Mouse (Mus musculus): Measurements from ENCODE around the gene D10Wsu102e. TPM values are rescaled to one million over a fixed set of nuclear protein-coding genes. Genes with fewer than 3 reads are reported as not detected.
"Not testable (repeated sequence)": the region's sequence is repeated elsewhere in the genome, so short reads cannot be mapped to it uniquely, and the experiment has no call there.

The D10Wsu102e gene
- total RNA-seq, 2 experiments from 2014 or later = 0.70 to 0.84 TPM

- TF ChIP-seq CTCF (IDR thresholded peaks at IDR 0.05) = no peak
- H3K27ac ChIP-seq = no peak overlapping the region
- H3K4me3 ChIP-seq = no peak overlapping the region
- intact Hi-C loops (cut with DNase I) = no loop called here
- DNase-seq = no peak
Measured at GRCm38 (mm10) chr10:83332581-83332980, 27.4 kb upstream of the D10Wsu102e start.

GRCm38 (mm10) chr10:83336336-83336735, 23.7 kb upstream of the D10Wsu102e start:
- intact Hi-C loops (cut with DNase I) = no loop called here
- H3K27ac ChIP-seq = no peak overlapping the region
- DNase-seq = no peak
- H3K4me3 ChIP-seq = no peak overlapping the region
- no peak for TF ChIP-seq CTCF (IDR thresholded peaks at IDR 0.05)

- intact Hi-C loops (cut with DNase I) = no loop called here
- Histone ChIP-seq H3K27ac (peak within 1 kb of the TSS; percentile 82), H3K4me3 (peak within 1 kb of the TSS; percentile 82)
- DNase-seq = peak; percentile 86
- no peak for TF ChIP-seq CTCF (IDR thresholded peaks at IDR 0.05)
Measured at GRCm38 (mm10) chr10:83337159-83337951, 22.7 kb upstream of the D10Wsu102e start, which contains the start of gene Slc41a2. Slc41a2 (minus strand) TSS chr10:83337882.

- intact Hi-C loops (cut with DNase I) = no loop called here
Measured at GRCm38 (mm10) chr10:83337971-83338598, 21.9 kb upstream of the D10Wsu102e start.

GRCm38 (mm10) chr10:83341226-83341625, 18.8 kb upstream of the D10Wsu102e start:
- Histone ChIP-seq H3K27ac (no peak overlapping the region), H3K4me3 (no peak overlapping the region)
- no peak for DNase-seq
- intact Hi-C loops (cut with DNase I) = no loop called here
- no peak for TF ChIP-seq CTCF (IDR thresholded peaks at IDR 0.05)

More at GRCm38 (mm10) chr10:83337971-83338598, 21.9 kb upstream of the D10Wsu102e start:
- H3K27ac ChIP-seq = peak overlapping the region; percentile 82
- DNase-seq = no peak
- no peak for TF ChIP-seq CTCF (IDR thresholded peaks at IDR 0.05)
- H3K4me3 ChIP-seq = peak overlapping the region; percentile 82

GRCm38 (mm10) chr10:83343171-83343570, 16.9 kb upstream of the D10Wsu102e start:
- intact Hi-C loops (cut with DNase I) = no loop called here
- TF ChIP-seq CTCF (IDR thresholded peaks at IDR 0.05) = no peak
- no peak for DNase-seq
- H3K27ac ChIP-seq = no peak overlapping the region
- no peak overlapping the region for H3K4me3 ChIP-seq

GRCm38 (mm10) chr10:83343828-83344685, 16.0 kb upstream of the D10Wsu102e start:
- no peak overlapping the region for H3K4me3 ChIP-seq
- no peak for DNase-seq
- intact Hi-C loops (cut with DNase I) = no loop called here
- H3K27ac ChIP-seq = no peak overlapping the region
- no peak for TF ChIP-seq CTCF (IDR thresholded peaks at IDR 0.05)

- H3K27ac ChIP-seq = no peak overlapping the region
- no peak for TF ChIP-seq CTCF (IDR thresholded peaks at IDR 0.05)
- no peak overlapping the region for H3K4me3 ChIP-seq
- intact Hi-C loops (cut with DNase I) = no loop called here
- no peak for DNase-seq
Measured at GRCm38 (mm10) chr10:83345693-83346358, 14.2 kb upstream of the D10Wsu102e start.

GRCm38 (mm10) chr10:83346359-83346736, 13.7 kb upstream of the D10Wsu102e start:
- TF ChIP-seq CTCF (IDR thresholded peaks at IDR 0.05) = no peak
- H3K27ac ChIP-seq = no peak overlapping the region
- no peak overlapping the region for H3K4me3 ChIP-seq
- intact Hi-C loops (cut with DNase I) = no loop called here
- no peak for DNase-seq

- DNase-seq = no peak
- intact Hi-C loops (cut with DNase I) = no loop called here
- H3K27ac ChIP-seq = no peak overlapping the region
- H3K4me3 ChIP-seq = no peak overlapping the region
- no peak for TF ChIP-seq CTCF (IDR thresholded peaks at IDR 0.05)
Measured at GRCm38 (mm10) chr10:83347494-83347893, 12.5 kb upstream of the D10Wsu102e start.

GRCm38 (mm10) chr10:83350689-83351088, 9.3 kb upstream of the D10Wsu102e start:
- DNase-seq = no peak
- Histone ChIP-seq H3K4me3 (no peak overlapping the region), H3K27ac (no peak overlapping the region)
- intact Hi-C loops (cut with DNase I) = loop anchor here (5.0 kb wide), 1 partner anchor 438 kb away; no protein-coding TSS in a partner anchor
- no peak for TF ChIP-seq CTCF (IDR thresholded peaks at IDR 0.05)

- intact Hi-C loops (cut with DNase I) = loop anchor here (5.0 kb wide), 1 partner anchor 439 kb away; no protein-coding TSS in a partner anchor
- not testable (repeated sequence) for DNase-seq, H3K4me3 ChIP-seq, H3K27ac ChIP-seq
Measured at GRCm38 (mm10) chr10:83351779-83352178, 8.2 kb upstream of the D10Wsu102e start.
